Mouse (Mus musculus): ENCODE results near the gene Ptpdc1.

The Ptpdc1 gene

DNA sequence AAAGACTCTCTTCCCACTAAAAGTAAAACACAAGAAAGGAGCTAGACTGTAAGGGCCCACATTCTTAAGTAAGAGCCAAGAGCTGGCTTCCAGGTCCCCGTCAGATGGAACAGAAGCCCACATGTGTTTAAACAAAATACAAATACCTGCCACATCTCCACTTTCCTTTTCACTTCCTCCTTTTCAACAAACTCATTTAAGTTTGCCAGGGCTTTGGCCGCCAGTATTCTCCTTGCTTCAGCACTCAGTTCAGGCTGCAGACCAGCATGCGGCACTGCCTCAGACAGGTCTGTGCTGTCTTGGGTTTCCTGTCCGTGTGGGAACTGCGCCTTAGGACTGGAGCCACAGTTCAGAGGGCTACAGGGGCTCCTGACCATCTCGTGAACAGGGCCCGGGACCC, 39.7 kb downstream of the Ptpdc1 start:
- no peak for DNase-seq (ENCODE audit: low spot score)

DNA sequence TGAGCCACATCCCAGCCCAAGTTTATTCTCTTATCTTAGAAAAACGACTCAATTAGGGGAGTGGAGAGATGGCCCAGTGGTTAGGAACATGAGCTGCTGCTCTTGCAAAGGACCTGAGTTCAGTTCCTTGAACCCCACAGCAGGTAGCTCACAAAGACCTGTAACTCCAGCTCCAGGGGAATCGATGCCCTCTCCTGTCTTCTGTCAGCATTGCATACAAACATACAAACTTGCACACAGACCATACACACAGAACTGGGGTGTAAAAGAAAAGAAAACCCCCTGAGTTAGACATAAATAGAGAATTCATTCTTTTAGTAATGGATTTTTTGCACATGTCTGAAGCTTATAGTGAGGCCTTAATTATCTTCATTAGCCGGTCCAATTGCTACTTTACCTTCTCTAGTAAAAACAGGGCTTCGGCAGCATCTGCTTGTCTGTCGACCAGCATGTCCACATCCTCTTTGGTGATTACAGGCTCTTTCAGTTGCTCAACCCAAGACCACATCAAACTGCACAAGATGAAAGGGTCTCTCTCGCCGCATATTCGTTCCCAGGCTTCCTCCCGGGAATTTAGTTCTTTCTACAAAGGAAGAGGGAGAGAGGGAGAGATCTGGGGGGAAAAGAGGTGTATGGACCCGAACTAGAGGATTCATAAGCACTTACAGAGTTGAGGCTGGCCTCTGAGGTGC, 42.6 kb downstream of the Ptpdc1 start:
- no peak for DNase-seq (ENCODE audit: low spot score)

DNA sequence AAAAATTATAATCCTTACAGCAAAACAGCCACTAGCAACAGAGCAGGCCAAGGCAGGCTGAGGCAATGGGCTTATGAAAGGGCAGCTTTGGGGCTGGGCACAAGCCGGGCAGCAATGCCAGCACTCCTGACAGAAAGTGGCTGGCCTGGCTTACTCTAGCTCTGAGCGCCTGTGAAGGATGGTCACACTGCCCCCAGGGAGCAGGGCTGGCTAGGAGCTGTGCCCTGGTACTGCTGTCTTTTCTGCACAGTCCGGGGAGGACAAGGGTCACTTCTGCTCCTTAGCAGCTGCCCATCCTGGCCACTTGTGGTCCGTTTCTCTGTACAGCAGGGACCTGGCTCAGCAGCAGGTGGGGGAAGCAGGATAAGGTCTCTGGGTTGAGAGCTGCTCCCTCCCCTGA, 46.8 kb downstream of the Ptpdc1 start:
- DNase-seq (ENCODE audit: low spot score): no peak

DNA sequence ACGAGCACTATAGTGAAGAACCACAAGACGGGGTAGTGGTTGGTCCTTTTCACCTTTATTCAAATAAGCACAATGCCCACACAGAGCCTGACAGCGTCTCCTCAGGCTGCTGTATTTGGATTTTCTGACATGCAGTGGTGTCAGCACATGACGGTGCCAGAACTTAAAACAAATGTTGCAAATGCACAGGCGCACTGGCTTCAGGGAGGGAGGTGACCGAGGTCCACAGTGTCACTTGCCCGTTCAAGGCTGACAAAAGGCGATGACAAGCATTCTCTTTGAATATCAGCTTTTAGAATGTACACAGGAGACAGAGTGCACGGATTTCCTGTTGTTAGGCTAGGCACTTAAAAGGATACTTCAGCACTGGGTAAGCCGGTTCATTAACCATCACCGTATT, 47.6 kb downstream of the Ptpdc1 start:
- DNase-seq (ENCODE audit: low spot score): no peak

DNA sequence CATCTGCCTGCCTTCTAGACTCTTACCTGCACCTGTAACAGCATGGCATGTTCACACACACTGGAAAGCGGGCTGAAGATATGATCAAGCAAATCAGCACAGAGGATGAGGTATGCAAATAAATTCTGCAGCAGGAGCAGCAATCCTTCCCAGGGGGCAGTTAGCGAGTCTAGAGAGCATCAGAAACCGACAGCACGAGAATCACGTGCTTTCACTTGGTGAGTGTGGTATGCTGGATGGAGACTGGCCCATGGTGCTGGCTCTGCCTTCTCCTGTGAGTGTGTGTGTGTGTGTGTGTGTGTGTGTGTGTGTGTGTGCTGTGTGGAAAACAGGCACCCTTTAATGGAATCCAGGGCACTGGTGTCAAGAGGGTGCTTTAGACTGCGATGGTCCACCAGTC, 48.5 kb downstream of the Ptpdc1 start:
- DNase-seq (ENCODE audit: low spot score): peak; percentile 69

DNA sequence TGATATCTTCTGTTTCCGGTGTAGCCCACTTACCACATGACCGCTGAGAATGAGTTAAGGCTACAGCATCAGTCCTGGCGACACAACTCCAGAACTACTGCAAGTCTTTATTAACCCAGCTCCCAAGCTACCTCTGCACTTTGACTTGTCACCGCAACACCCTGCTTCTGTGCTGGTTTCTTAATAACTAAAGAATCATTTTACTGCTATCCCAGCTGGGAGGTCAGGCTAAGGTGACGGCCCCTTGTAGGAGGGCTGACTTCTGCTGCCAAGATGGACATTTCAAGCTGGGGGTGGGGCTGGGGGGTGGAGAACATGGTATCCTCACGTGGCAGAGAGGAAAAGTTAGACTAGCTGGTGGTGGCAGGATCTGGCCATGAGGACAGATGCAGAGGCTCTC, 50.7 kb downstream of the Ptpdc1 start:
- no peak for DNase-seq (ENCODE audit: low spot score)

DNA sequence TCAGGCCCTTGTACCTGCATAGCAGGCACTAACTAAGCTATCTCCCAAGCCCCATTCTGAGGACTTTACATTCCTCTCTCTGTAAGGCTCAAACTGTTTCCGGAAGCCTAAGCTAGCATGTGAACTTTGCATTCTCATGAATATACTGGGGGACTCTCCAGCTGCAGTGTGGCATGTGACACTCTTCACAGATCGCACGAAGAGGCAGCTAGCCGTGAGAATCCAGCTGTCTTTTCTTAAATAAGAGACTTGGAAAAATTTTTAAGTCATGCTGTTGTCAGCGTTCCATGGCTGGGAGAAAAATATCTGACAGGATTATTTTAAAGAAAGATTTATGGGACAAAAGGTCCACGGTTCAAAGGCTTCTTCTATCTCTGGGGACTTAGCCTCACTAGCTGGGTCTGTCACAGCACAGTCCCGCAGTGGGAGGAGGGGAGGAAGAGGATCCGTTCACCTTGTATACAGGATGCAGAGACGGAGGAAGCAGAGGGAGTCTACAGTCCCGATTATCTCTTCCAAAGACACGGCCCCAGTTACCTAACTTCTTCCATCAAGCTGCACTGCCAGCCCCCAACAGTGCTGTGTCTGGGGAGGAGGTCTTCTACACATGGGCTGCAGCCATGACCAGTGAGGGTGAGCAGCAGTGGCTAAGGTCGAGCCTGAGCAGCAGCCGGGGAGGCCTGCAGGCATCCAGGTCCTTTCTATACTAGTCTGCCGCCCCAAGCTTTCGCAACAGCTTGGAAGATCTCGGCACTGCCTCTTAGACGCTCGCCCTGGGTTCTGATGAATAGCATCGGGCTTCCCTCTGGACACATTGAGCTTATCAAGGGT, 51.7 kb downstream of the Ptpdc1 start:
- DNase-seq (ENCODE audit: low spot score): no peak

DNA sequence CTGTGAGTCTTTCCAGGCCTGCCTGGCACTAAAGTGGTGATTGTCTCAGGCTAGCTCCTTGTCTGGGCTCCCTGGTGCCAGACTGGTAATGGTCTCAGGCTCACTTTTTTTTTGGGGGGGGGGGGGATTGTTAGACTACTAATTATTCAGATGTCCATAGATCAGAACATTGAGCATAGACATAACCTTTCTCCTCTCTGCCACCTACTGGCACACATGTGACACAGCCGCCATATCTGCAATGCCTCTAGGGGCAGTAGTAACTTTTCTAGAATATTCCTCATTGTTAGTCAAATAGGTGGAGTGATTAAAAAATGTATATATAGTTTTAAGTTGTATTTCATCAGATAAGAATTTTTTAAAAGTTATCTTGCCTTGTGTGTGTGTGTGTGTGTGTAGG, 53.3 kb downstream of the Ptpdc1 start:
- DNase-seq (ENCODE audit: low spot score): peak; percentile 64

DNA sequence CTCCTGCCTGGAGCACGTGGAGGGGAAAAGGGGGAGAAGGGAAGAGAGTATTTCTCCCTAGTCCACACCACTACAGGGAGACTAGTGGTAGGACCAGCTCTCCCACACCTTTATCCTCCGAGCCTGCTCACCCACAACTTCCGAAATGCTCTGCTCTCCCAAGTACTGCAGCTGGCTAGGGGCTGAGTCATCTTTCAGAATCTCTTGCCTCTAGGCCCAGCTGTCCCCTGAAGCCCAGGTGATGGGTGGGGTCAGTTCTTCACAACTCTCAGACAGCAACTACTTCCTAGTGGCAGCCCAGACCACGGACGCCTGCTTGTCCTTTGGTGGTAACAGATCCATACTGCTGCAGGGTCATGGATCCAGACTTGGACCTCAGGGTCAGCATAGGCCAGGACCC, 54.2 kb downstream of the Ptpdc1 start:
- DNase-seq (ENCODE audit: low spot score): no peak

DNA sequence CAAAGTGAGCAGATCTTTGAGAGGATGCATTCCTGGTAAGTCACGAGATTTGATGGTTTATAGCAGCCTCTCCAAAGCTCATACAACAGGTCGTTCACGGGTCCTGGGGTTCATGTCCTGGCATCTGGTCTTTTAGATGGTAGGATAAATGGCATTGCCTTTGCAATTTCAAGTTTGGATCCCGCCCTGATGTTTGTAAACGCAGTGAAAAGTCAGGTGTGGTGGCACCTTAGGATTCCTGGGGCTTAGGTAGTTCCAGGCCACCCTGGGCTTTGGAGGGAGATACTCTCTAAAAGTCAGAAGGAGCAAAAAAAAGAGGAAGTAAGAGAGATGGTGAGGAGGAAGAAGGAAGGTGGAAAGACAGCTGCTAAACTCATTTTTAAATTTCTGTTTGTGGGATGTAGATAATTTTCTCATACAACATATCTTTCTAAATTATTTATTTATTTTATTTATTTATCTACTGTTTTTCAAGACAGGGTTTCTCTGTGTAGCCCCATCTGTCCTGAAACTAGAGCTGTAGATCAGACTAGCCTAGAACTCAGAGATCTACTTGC, 55.8 kb downstream of the Ptpdc1 start:
- no peak for DNase-seq (ENCODE audit: low spot score)

DNA sequence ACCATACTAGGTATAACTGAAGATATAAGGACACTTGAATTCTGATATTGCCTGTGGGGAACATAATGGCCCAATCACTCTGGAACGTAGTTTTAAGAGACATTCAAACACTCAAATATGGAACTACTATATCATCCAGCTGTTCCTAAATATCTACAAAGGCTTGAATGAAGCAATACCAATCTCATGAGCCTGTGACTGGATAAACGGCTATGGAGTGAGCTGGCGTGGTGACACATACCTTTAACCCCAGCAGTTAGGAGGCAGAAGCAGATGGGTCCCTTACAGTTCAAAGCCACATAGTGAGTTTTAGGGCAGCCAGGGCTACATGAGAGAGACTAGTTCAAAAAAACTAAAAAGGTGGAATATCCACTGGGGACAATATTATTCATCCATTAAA, 57.8 kb downstream of the Ptpdc1 start:
- no peak for DNase-seq (ENCODE audit: low spot score)

DNA sequence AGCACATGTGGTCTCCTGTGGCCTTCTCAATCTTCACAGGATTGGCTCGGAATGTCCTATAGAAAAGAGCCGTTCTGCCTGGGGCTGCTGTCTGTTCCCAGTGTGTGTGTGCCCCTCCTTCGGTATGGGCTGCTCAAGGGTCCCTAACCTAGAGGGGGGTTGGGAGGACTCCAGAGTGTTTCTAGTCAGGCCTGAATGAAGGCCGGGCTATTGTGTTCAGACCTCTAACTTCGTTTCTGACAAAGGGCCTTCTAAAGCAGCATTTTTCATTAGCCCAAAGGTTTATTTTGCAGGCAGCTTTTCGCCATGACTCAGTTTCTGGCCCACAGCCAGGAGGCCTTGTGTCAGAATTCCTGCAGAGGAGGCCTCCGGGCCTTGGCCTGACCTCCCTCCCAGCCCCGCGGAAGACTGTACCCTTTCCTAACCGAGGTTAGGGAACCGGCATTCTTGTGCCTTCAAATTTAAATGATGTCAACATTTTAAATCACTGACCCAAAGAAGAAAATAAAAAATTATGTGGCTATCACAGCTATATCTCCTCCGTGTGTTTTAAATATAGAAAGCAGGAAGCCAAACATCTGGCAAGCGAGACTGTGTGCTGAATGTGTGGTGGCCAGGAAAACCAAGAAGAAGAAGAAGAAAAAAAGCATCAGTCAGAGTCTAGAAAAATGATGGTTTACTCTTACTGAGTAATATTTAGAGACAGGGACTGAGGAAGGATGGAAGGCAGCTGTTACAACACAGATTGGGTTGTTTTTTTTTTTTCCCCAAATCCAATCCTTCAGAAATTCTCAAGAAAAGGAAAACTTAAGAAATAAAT, 59.1 kb downstream of the Ptpdc1 start:
- peak; percentile 89 for DNase-seq (ENCODE audit: low spot score)

DNA sequence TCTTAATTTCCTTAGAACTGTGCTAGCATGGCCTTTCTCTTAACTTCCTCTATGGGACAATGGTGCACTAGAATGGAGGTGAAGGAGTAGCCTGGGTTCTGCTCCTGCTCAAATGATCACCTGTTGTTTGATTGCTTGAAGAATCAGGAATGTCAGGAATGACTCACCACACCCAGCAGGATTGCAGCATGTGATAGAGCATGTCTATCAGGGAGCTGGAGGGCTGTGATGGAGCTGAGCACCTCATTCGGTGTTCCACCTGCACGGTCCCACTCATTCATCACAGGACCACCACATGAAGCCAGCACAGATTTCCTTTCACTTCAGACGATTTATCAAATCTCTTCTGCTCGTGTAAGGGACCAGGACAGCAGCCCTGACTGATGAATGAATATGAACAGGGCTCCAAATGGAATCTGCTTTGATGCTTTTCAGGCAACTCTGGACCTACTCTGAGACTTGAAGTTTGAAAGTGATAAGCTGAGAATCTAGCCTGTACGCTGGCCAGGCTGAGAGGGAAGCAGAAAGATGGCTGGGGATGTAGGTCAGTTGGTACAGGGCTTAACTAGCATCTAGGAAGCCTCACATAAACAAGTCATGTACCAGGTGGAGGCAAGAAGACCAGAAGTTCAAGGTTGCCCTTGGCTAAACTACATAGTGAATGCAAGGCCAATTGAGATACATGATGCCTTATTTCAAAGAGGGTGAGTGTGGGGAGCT, 60.4 kb downstream of the Ptpdc1 start:
- no peak for DNase-seq (ENCODE audit: low spot score)

DNA sequence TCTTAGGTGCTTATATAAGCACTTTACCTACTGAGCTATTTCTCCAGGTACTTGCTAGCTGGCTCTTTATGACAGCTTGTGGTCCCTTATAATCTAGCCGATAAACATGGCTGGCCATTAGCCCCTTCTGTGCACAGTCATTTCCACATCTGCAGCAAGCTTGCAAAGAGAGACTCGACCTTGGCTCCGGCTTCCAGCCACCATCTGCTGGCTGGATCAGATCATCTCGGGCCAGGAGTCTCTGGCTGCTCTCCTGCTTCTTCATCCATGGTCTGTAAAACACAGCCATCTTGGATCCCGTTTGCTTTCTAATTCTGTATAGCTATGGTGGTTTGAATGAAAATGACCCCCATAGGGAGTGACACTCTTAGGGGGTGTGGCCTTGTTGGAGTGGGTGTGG, 63.1 kb downstream of the Ptpdc1 start:
- no peak for DNase-seq (ENCODE audit: low spot score)

DNA sequence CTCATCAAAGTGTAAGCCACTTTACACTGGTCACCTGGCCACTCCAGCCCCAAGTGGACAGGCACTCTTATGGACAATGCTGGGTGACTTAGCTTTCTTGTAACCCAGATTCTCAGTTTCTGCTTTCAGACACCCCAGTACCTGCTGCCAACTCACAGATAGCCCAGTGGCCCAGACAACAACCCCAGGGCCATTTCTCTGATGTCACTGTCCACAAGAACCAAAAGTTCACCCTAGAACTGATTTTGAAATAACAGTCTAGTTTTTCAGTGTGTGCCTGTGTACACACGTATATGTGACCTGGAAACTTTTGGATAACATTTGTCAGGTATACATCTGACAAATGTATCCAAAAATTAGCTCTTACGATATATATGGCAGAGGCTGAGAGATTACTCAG, 64.0 kb downstream of the Ptpdc1 start:
- DNase-seq (ENCODE audit: low spot score): no peak

DNA sequence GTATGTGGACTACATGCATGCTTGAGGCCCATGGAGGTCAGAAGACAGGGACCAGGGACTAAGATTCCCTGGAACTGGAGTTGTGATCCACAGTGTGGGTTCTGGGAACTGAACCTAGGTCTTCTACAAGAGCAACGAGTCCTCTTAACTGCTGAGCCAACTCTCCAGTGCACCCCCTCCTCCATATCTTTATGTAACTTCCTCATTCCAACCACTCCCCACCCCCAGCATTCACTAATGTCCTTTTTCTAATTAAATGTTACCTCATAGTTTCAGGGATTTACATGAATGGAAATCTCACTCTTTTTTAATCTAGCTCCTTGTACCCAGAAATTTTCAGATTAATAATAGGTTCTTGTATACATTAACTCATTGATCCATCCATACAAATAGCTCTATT, 69.5 kb downstream of the Ptpdc1 start:
- no peak for DNase-seq (ENCODE audit: low spot score)

DNA sequence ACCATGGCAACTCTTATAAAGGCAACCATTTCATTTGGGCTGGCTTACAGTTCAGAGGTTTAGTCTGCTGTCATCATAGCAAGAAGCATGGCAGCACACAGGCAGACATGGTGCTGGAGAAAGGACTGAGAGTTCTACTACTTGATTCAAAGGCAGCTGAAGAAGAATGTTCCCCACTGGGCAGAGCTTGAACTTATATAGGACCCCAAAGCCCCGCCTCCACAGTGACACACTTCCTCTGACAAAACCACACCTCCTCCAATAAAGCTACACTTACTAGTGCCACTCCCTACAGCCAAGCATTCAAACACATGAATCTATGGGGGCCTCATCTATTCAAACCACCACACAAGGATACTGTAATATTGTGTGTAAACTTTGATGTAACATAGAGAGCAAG, 70.9 kb downstream of the Ptpdc1 start:
- no peak for DNase-seq (ENCODE audit: low spot score)

DNA sequence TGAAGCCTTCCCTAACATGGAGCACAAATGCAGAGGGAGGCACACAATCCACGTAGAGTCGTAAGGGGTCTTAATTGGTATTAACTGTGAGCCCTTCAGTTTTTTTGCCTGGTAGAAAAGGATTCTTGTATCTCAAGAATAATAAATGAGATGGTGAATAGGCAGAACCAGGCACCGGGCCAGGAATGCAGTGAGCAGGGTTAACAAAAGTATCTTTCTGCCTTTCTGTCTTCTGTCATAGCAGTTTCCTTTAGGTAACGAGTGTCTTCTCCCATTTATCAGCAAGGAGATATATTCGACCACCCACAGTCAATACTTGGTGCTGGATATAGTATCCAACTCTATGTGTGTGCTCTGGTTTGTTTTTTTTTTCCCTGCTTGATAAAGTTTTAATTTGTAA, 72.0 kb downstream of the Ptpdc1 start:
- no peak for DNase-seq (ENCODE audit: low spot score)

DNA sequence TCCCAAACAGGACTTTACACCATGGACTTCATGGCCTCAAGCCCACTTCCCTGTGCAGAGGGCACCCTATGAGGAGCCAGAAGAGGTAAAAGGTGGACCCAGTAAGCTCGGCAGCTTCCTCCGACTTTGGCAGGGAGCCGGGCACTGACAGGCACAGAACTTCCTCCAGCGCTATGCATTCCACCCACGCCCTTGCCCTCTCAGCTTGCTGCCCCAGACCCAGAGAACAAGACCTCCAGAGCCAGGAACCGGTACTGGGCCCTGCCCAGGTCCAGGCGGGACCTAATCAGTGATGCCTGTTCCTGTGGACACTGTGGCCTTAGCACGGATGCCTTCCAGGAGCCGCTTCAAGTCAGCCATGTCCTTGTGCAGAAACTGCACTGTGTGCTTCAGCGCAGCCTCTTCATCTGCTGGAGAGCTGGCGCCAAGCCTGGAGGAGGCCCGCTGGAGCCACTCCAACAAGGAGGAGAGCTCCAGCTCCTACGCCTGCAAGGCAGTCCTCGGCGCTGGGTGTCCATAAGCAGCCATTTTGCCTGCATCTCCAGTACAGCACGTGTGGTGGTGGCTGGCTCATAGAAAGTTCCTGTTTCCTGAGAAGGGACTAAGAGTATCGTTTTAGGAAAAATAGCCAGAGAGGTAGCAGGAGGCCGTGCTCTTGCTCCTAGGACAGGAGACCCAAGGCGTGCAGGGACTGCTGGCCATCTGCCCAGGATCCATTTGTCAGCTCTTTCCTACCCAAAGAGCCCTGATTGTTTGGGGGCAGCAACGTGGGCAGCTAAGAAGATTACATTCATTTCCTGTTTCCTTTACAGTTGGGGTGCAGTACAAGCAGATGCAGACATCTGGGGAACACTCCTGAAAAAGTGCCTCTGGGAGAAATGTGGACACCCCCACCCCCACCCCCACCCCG, 73.0 kb downstream of the Ptpdc1 start:
- peak; percentile 92 for DNase-seq (ENCODE audit: low spot score)

DNA sequence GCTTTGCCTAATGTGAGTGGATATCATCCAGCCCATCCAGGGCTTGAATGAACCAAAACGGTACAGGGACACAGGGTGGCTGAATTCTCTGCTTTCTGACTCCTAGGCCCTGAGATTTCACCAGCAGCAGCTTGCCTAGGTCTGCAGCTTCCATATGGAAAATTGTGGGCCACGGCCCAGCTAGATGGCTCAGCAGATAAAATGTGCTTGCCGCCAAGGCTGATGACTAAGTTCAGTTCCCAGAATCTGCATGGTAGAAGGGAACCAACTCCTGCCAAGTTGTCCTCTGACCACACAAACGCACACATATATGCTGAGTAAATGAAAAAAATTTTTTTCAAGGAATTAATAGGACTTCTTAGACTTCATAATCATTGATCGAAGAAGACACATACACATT, 77.2 kb downstream of the Ptpdc1 start:
- DNase-seq (ENCODE audit: low spot score): peak; percentile 63

DNA sequence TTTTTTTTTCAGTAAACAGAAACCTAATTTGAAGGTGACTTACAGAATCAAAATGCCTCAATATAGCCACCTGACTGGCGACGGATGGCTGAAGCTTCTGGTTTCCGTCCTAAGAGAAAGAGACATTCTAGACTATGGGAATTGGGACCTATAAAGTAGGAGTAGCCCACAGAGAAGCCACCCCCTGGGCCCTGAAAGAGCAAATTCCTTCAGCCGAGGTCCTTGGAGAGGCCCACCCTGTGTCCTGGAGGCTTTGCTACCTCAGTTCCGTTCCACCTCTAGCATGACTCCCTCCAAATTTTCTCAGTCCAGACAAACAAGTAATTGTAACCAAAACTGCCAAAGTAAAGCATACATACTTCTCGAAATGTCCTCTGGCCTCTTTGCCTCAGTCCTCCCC, 77.8 kb downstream of the Ptpdc1 start:
- DNase-seq (ENCODE audit: low spot score): no peak

Measured in MN1 (cell line).